Mouse (Mus musculus): ENCODE data around the gene Slc27a1.

The Slc27a1 gene

DNA sequence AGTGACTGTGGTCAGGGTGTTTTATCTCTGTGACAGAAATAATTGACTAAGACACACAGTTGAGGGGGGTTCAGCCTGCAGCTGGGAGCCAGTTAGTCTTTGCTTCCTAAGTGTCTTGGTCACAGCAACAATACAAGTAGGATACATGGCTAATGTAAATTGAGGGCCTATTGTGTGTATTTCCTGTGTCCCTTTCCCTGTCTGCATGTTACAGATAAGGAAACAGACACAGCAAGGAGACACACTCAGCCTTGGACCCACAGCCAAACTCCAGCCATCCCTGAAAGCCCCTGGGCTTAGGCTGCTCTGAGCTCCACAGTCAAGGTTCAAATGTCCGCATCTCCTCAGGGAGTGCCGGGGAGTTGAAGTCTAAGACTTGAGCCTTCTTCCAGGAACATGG lies 14.0 kb upstream of the Slc27a1 start:
- no peak for DNase-seq (ENCODE audit: low spot score in 2 of 2)

DNA sequence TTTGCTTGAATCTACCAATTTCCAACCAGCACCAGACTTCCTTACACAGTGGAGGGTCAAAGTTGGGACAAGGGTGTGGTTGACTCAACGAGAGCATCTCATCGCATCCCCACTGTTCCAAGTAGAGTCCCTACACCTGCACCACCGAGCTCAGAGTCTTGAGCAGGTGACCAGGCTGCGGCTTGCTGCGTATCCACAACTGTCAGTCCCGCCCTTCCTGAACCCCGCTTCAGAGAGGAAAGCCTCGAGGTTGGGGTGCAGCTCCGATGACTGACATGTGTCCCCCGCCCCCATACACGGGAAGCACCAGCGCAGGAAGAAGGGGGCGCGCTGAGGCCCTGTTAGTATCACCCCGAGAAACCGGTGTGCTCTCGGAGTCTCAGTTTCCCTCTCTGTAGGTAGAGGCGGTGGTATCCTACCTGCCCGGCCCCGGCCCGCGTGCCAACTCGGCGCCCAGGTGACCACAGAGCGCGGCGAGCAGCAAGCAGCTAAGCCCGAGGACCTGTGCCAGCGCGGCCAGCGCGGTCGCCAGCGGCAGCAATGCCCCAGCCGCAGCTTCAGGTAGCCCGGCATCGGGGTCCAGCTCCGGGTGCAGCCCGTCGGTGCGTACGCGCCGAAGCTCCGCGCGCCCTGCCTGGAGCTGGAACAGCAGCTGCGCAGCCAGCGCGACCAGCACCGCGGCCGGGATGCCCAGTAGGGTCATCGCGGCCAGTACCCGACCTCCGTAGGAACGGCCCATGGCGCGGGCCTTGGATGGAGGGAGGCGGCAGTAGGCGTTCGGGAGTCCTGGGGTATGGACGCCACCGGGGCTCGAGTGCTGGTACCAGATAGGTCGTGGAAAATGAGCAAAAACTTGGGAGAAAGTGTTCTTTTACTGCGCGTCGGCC lies 10.4 kb upstream of the Slc27a1 start, which contains the start of gene Tmem221:
Gene Tmem221 (minus strand): TSS at position 801 of the 887 bp plus-strand sequence.
- DNase-seq (ENCODE audit: low spot score in 2 of 2) = no peak

GRCm38 (mm10) chr8:71558958-71559690 lies 9.6 kb upstream of the Slc27a1 start:
- no peak for DNase-seq (ENCODE audit: low spot score in 2 of 2)

DNA sequence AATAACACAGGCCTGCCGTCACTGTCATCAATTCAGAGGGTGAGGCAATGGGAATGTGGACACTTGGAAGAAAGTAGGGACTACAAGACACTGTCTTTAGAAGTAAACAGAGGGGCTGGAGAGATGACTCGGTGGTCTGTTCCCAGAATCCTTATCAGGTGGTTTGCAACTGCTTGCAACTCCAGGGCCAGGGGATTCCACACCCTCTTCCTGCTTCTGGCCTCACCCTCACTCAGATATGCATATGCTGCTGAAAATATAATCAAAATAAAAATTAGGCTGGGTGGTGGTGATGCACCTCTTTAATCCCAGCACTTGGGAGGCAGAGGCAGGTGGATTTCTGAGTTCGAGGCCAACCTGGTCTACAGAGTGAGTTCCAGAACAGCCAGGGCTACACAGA lies 8.6 kb upstream of the Slc27a1 start:
- no peak for DNase-seq (ENCODE audit: low spot score in 2 of 2)

GRCm38 (mm10) chr8:71560765-71561164 lies 7.9 kb upstream of the Slc27a1 start:
- no peak for DNase-seq (ENCODE audit: low spot score in 2 of 2)

DNA sequence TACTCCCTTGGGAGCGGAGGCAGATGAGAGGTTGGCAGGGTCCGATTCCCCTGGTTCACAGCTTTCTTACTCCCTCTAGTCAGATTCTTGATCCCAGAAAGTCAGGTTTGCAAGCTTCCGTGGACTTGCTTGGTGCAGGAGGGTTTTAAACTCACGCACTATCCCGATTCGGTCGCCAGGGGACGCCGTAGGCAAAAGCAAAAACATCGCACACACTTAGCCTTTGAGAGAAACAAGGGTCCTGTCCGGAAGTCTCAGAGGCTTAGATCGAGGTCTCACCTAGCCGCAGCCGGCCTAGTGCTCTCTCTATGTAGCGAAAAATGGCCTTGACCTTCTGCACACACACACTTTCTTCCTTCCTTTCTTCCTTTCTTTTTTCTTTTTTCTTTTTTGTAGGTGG lies 7.3 kb upstream of the Slc27a1 start:
- no peak for DNase-seq (ENCODE audit: low spot score in 2 of 2)

DNA sequence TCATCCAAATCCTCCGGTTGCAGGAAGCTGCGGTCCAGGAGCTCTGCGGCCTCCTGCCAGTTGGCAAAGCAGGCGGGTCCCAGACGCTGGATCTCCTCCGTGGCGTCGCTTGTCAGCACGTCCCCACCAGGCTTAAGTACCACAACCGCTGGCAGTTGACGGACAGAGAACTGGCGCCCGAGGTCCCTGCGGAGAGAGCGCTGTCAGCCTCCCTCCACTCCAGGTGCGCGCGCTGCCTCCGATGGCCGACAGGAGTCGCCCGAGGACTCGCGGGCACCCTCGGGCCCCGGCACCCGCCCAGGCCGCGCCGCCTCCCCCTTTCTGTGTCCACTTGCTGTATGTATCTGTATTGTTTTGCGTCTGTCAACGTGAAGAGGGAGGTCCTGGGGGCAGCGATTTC lies 5.9 kb upstream of the Slc27a1 start:
- DNase-seq (ENCODE audit: low spot score in 2 of 2) = peak in 1 of 2 experiments; percentile 71

DNA sequence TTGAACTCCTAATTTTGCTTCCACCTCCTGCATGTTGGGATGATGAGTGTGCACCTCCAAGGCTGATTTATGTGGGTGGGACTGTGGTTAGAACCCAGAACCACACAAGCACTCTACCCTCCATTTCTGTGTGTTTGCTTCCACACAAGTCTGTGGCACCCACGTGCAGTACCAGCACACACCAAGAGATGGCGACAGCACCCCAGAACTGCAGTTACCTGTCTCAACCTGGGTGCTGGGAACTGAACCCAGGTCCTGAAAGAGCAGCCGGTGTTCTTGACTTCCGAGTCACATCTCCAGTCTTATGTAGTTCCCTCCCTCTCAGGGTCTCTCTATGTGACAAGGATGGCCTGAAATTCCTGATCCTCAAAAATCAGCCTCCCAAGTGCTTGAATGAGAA lies 4.7 kb upstream of the Slc27a1 start:
- DNase-seq (ENCODE audit: low spot score in 2 of 2) = no peak

DNA sequence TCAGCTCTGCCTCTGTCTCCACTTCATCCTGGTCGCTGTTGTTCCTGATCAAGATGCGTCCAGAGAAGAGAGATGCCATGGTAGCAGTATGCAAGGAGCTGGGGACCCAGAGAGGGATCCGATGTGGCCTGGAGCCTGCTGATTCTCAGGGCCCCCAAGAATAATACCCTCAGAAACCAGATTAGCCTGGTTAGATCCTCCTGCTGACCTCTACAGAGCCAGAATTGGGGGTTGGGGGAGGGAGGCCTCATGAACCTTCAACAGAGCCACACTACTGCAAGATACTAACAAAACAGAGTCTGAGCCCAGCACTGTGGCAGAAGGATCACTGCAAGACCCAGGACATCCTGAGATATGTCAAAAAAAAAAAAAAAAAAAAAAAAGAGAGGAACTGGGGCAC lies 2.2 kb upstream of the Slc27a1 start, which contains the start of gene Nxnl1:
Gene Nxnl1 (minus strand): TSS at position 101 of the 400 bp plus-strand sequence.
- DNase-seq (ENCODE audit: low spot score in 2 of 2) = no peak

- DNase-seq (ENCODE audit: low spot score in 2 of 2) = no peak
These were observed 1.1 kb upstream of the Slc27a1 start for GRCm38 (mm10) chr8:71567587-71567986.

DNA sequence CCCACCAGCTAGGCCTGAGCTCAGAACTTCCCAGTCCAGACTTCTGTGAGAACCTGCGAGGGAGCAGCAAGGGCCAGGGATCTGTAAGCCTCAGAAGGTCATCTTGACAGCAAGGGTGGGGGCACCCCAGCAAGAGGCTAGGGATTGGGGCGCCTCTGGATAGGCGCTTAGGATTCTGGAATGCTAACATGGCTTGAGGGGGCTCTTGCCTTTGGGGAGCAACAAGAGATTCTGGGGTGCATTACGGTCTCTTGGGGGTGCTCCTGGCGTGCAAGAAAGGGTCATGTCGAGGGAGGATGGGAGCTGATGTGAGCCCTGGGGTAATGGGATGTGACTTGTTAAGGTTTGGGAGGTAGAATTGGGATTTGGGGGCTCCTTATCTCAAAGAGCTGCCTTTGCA lies 259 bp downstream of the Slc27a1 start:
- DNase-seq (ENCODE audit: low spot score in 2 of 2) = no peak

DNA sequence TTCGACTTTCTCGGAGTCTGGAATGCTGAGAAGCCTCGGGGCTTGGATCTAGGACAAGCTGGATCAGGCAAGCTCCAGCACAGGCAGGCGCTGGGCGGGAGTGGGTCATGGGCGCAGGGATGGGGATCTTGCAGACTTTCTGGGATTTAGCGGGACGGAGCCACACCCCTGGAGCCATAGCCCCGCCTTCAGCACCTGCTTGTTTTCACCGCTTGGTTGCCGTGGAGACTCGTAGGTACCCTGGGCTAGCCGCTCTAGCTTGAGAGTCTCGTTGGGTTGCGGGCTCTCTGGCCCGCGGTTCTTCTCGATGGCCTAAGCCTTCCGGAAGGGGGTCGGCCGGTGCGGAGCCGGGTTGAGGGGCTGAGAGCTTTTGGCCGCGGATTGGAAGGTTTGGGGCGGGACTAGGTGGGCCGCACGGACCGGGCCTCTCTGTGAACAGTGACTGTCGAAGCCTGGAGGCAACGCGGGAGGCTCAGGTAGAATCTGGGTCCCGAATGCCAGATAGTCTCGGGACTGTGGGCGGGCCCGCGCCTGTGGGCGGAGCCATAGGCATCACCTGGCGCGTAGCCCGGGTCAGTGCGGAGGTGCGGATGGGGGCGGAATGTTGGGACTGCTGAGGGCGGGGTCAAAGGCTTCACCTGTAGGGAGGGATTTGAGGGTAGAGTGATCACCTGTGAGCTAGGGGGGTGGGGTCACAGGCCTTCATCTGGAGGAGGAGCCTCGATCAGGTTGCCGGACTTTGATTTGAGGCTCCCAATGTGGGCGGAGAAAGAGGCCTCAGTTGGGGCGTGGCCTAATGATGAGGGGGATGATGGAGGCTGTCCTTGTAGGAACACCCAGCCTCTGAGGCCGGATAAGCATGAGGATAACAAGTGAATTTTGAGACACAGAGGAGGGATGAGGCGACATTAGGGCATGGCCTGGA lies 946 bp downstream of the Slc27a1 start:
- peak; percentile 92 to 96 for DNase-seq (ENCODE audit: low spot score in 2 of 2)

GRCm38 (mm10) chr8:71570291-71570954 lies 1.7 kb downstream of the Slc27a1 start:
- DNase-seq (ENCODE audit: low spot score in 2 of 2) = peak; percentile 97 to 98

DNA sequence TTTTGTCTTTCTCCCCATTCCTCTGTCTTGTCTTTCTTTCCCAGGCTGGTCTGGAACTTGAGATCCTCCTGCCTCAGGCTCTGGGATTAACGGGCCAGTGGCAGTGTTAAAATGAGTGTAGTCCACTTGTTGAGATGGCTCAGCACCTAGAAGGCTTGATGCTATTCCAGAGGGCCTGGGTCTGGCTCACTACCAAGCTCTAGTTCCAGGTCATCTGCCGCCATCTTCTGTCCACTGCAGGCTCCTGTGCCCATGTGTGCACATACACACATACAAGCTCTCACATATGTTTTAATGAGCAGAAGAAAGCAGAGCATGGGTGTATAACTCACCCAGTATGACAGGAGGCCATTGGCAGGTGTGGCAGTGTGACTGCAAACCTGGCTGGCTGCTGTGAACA lies 3.4 kb downstream of the Slc27a1 start:
- DNase-seq (ENCODE audit: low spot score in 2 of 2) = no peak

GRCm38 (mm10) chr8:71572847-71573633 lies 4.4 kb downstream of the Slc27a1 start:
- DNase-seq (ENCODE audit: low spot score in 2 of 2) = peak; percentile 68 to 90

- no peak for DNase-seq (ENCODE audit: low spot score in 2 of 2)
These were observed 5.7 kb downstream of the Slc27a1 start for GRCm38 (mm10) chr8:71574426-71574825.

DNA sequence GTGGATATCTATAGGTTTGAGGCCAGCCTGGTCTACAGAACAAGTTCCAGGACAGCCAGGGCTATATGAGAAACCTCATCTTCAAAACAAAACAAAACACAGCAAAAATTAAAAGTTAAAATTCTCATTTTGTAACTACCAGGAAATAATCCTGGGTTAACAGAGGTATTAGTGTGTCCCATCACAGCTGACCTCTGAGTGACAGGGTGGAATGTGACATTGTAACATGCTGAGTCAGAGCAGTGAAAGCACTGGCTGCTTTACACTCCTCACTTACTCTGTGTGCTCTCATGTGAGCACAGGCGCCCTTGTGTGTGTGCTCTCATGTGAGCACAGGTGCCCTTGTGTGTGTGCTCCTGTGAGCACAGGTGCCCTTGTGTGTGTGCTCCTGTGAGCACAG lies 6.3 kb downstream of the Slc27a1 start:
- DNase-seq (ENCODE audit: low spot score in 2 of 2) = no peak

DNA sequence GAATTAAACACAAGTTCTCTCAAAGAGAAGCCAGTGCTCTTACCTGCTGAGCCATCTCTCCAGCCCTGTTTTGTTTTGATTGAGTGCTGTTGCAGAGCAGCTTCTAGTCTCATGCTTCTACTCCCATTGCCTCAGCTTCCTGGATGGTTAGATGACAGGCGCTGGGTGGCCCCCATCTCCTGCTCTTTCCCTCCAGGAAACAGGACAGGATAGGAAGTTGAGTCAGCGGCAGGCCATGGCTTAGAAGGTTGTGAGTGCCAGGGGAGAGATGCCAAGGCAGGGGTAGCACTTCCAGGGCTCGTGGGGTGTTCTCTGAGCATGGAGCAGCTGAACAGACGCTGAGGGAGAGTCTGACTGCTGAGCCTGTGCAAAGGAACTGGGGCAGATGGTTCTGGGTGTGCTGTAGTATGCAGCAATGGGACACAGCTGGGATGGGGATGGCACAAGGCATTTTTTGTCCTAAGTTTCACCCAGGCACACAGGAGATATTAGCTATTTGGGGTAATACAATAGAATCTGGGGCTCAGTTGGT lies 9.2 kb downstream of the Slc27a1 start:
- no peak for DNase-seq (ENCODE audit: low spot score in 2 of 2)

DNA sequence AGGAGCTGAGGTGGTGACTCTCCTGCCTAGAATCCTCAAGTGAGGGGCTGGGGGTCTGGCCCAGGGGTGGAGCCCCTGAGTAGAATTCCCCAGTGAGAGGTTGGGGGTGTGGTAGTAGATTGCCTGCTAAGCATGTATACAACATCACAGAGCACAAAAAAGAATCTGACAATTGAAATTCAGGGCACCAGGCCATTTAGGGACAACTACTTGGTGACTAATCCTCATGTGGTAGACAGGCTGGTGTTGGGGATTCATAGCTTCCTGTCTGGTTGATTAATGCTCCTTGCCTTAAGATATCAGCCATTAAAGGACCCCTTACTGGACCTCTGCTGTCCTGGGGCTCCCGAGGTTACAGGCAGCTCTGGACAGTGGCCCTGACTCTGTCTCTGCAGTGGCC lies 10.3 kb downstream of the Slc27a1 start:
- no peak for DNase-seq (ENCODE audit: low spot score in 2 of 2)

DNA sequence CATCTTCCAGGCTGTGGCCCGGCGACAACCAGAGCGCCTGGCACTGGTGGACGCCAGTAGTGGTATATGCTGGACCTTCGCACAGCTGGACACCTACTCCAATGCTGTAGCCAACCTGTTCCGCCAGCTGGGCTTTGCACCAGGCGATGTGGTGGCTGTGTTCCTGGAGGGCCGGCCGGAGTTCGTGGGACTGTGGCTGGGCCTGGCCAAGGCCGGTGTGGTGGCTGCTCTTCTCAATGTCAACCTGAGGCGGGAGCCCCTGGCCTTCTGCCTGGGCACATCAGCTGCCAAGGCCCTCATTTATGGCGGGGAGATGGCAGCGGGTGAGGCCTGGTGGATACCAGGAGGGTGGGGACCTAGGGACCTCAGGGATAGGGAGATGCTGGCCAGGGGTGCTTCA lies 10.8 kb downstream of the Slc27a1 start:
- DNase-seq (ENCODE audit: low spot score in 2 of 2) = no peak
